Mouse (Mus musculus): Measurements from ENCODE around the gene Pgp. TPM values are rescaled to one million over a fixed set of nuclear protein-coding genes. Genes with fewer than 3 reads are reported as not detected.

The Pgp gene
- polyA plus RNA-seq, 1 experiment from 2014 or later = 101 TPM

GRCm38 (mm10) chr17:24477985-24478600 is 7.9 kb downstream of the Pgp start:
- H3K4me1 ChIP-seq = peaks cover 34% of the 10 kb centered on the region
- H3K4me3 ChIP-seq = peak overlapping the region; percentile 79
- H3K4me2 ChIP-seq = peak overlapping the region; percentile 80
- H3K9ac ChIP-seq = peak overlapping the region; percentile 90
- H3K36me3 ChIP-seq = peaks cover 49% of the 10 kb centered on the region
- 51% methylated on average over 11 of the region's 11 CpGs for WGBS (ENCODE audit: insufficient replicate concordance)
- ATAC-seq = 0 out of 2 replicates have a peak, but pooled peaks have one; percentile 8
- peak overlapping the region; percentile 91; the same call in 1 of the 2 replicates for H3K27ac ChIP-seq
- H3K27me3 ChIP-seq (replicated peaks) = no peaks in the 10 kb centered on the region
- H3K9me3 ChIP-seq (replicated peaks) = no peaks in the 10 kb centered on the region

GRCm38 (mm10) chr17:24478663-24479380 is 8.6 kb downstream of the Pgp start, which contains the start of gene Mlst8:
Mlst8 (minus strand) TSS chr17:24479078.
- H3K4me2 ChIP-seq = peak within 1 kb of the TSS; percentile 80
- peak; percentile 92 for ATAC-seq
- under 1% methylated on average over 48 of the region's 48 CpGs for WGBS (ENCODE audit: insufficient replicate concordance)
- no peaks in the 10 kb centered on the region for H3K9me3 ChIP-seq (replicated peaks)
- peak within 1 kb of the TSS; percentile 90 for H3K9ac ChIP-seq
- peak within 1 kb of the TSS; percentile 79 for H3K4me3 ChIP-seq
- H3K4me1 ChIP-seq = peaks cover 27% of the 10 kb centered on the region
- peaks cover 7% of the 10 kb centered on the region for H3K27me3 ChIP-seq (replicated peaks)
- peaks cover 42% of the 10 kb centered on the region for H3K36me3 ChIP-seq
- H3K27ac ChIP-seq = peak within 1 kb of the TSS; percentile 91

GRCm38 (mm10) chr17:24479431-24479830 is 9.2 kb downstream of the Pgp start:
- Histone ChIP-seq H3K9me3 (replicated peaks) (no peaks in the 10 kb centered on the region), H3K4me3 (peak overlapping the region; percentile 79), H3K4me1 (peaks cover 24% of the 10 kb centered on the region), H3K27ac (peak overlapping the region; percentile 79), H3K27me3 (replicated peaks) (peaks cover 7% of the 10 kb centered on the region), H3K4me2 (peak overlapping the region; percentile 80), H3K36me3 (peaks cover 36% of the 10 kb centered on the region), H3K9ac (peak overlapping the region; percentile 90)
- no peak for ATAC-seq
- WGBS (ENCODE audit: insufficient replicate concordance) = 16% methylated on average over 1 of the region's 1 CpGs

DNA sequence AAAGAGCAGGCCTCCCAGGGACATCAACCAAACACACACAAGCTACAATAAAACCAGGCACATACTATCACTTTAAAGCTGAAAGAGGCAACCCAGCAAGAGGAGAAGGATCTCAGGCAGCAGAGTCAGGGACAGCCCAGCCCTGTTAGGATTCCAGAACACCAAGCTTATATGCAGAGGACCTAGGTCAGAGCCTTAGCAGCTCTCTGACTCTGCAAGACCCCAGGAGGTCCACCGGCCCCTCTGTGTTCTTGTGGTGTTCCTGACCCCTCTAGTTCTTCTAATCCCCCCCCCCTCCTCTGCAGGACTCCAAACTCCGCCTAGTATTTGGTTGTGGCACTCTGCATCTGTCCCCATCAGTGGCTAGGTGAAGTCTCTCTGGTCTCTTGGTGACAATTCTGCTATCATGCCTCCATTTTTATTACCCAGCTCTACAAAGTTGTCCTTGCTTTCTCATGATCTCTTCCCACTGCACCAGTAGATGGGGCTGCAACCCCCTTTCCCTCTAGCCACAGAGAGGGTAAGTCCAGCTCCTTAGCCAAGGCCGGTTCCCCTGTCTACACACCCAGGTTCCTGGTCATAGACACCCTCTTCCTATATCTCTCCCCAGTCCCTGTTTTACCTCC is 10.1 kb downstream of the Pgp start:
- Histone ChIP-seq H3K9ac (peak overlapping the region; percentile 45), H3K9me3 (replicated peaks) (no peaks in the 10 kb centered on the region), H3K4me3 (no peak overlapping the region), H3K36me3 (peaks cover 27% of the 10 kb centered on the region), H3K27ac (peak overlapping the region; percentile 52), H3K4me2 (peak overlapping the region; percentile 80), H3K27me3 (replicated peaks) (peaks cover 16% of the 10 kb centered on the region), H3K4me1 (peaks cover 24% of the 10 kb centered on the region)
- 44% methylated on average over 3 of the region's 3 CpGs for WGBS (ENCODE audit: insufficient replicate concordance)
- no peak for ATAC-seq

DNA sequence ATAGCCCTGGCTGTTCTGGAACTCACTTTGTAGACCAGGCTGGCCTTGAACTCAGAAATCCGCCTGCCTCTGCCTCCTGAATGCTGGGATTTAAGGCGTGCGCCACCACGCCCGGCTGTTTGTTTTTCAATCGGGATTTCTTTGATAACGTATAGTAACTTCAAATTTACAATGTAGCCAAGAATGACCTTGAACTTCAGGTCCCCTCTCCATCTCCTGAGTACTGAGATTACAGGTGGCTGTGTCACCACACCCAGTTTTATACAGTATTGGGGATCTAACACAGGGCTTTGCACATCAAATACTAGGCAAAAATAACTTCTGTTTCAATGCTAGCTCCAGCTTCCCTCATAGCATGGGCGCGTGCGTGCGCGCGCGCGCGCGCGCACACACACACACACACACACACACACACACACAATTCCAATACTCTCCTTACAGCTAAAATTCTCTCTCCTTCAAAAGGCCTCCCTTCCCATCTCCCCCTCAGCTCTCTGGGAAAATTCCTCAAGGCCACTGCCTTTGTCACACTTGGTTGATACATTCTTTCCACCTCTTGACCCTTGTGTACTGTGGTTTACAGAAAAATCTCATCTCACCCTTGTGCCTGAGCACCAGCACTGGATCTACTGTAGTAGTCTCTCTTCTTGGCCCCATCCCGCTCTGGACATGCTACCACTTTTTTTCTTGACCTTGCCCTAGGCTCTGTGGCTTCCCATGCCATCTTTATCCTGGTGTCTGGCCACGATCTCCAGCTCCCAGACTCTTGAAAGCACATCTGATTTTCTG is 11.0 kb downstream of the Pgp start:
- H3K4me1 ChIP-seq = peaks cover 24% of the 10 kb centered on the region
- H3K36me3 ChIP-seq = peaks cover 18% of the 10 kb centered on the region
- no peak overlapping the region for H3K9ac ChIP-seq
- H3K4me2 ChIP-seq = no peak overlapping the region
- ATAC-seq = no peak
- no peaks in the 10 kb centered on the region for H3K9me3 ChIP-seq (replicated peaks)
- H3K27me3 ChIP-seq (replicated peaks) = peaks cover 25% of the 10 kb centered on the region
- H3K27ac ChIP-seq = no peak overlapping the region
- 87% methylated on average over 20 of the region's 20 CpGs for WGBS (ENCODE audit: insufficient replicate concordance)
- no peak overlapping the region for H3K4me3 ChIP-seq

- Histone ChIP-seq H3K36me3 (no peaks in the 10 kb centered on the region), H3K9me3 (replicated peaks) (no peaks in the 10 kb centered on the region), H3K4me2 (no peak overlapping the region), H3K4me3 (no peak overlapping the region), H3K27ac (no peak overlapping the region), H3K4me1 (peaks cover 14% of the 10 kb centered on the region), H3K27me3 (replicated peaks) (peaks cover 48% of the 10 kb centered on the region), H3K9ac (no peak overlapping the region)
- WGBS (ENCODE audit: insufficient replicate concordance) = 70% methylated on average over 3 of the region's 3 CpGs
- no peak for ATAC-seq
Observed at GRCm38 (mm10) chr17:24483495-24483894, 13.3 kb downstream of the Pgp start.

DNA sequence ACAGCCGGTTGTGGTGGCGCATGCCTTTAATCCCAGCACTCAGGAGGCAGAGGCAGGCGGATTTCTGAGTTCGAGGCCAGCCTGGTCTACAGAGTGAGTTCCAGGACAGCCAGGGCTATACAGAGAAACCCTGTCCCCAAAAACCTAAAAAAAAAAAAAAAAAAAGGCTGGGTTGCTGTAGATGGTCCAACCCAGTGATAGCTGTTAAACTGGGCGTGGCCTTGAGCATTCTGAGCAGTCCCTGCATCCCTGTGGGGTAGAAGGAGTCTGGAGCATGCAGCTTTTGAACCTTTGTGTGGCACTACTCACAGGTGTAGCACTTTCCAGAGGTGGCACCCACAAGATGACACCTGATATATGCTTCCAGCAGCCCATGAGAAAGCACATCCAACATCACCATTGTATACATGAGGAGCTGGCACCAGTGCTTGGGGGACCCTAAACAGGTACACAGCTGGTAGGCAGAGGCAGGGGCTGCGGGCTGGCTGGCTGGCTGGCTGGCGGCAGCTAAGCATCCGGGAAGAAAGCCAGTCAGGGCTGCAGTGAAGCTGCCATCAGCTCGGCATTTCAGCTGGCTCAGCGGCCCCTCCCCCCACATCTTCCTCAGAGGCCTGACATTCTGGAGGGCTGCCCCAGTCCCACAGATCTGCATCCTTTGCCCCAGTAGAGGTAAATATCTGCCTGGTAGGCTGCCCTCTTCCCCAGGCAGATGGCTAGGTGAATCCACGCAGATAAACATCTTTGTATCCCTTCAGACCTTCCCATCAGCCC is 15.1 kb downstream of the Pgp start:
- Histone ChIP-seq H3K9me3 (replicated peaks) (no peaks in the 10 kb centered on the region), H3K27ac (no peak overlapping the region), H3K9ac (no peak overlapping the region), H3K4me1 (peaks cover 17% of the 10 kb centered on the region), H3K4me2 (no peak overlapping the region), H3K27me3 (replicated peaks) (peaks cover 66% of the 10 kb centered on the region), H3K36me3 (no peaks in the 10 kb centered on the region), H3K4me3 (no peak overlapping the region)
- 31% methylated on average over 11 of the region's 11 CpGs for WGBS (ENCODE audit: insufficient replicate concordance)
- no peak for ATAC-seq

- Histone ChIP-seq H3K9me3 (replicated peaks) (no peaks in the 10 kb centered on the region), H3K4me1 (peaks cover 14% of the 10 kb centered on the region), H3K9ac (peak within 1 kb of the TSS; percentile 41), H3K27ac (no peak within 1 kb of the TSS), H3K36me3 (no peaks in the 10 kb centered on the region), H3K4me3 (peak within 1 kb of the TSS; percentile 58), H3K4me2 (peak within 1 kb of the TSS; percentile 79), H3K27me3 (replicated peaks) (peaks cover 90% of the 10 kb centered on the region)
- WGBS (ENCODE audit: insufficient replicate concordance) = 1% methylated on average over 45 of the region's 45 CpGs
- no peak for ATAC-seq
Observed at GRCm38 (mm10) chr17:24488186-24488661, 18.0 kb downstream of the Pgp start, which contains the start of gene Caskin1. Caskin1 (plus strand) TSS chr17:24488601.

DNA sequence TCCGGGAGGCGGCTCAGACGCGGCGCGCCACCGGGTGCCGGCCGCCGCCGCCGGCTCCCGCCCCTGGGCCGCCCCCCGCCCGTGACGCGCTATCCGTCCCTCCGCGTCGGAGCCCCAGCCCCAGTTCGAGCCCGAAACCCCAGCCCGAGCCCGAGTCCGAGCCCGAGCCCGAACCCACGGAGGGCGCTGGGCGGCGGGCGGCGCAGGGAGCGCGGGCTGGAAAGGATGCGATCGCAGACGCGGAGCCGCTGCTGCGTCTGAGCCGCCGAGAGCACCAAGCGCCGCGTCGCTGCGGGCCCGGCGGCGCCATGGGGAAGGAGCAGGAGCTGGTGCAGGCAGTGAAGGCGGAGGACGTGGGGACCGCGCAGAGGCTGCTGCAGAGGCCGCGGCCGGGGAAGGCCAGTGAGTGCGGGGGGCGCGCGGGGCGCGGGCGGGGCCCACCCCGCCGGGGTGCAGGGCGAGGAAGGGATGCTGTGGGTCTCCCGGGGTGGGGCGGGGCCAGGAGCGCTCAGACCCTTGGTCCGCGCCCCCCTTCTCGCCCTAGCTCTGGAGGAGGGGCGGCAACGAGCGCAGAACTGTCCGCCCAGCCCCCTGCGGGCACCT is 18.6 kb downstream of the Pgp start:
- WGBS (ENCODE audit: insufficient replicate concordance) = under 1% methylated on average over 72 of the region's 81 CpGs
- no peaks in the 10 kb centered on the region for H3K36me3 ChIP-seq
- H3K9ac ChIP-seq = peak overlapping the region; percentile 41
- H3K4me2 ChIP-seq = peak overlapping the region; percentile 79
- peaks cover 84% of the 10 kb centered on the region for H3K27me3 ChIP-seq (replicated peaks)
- no peak overlapping the region for H3K27ac ChIP-seq
- peaks cover 14% of the 10 kb centered on the region for H3K4me1 ChIP-seq
- H3K9me3 ChIP-seq (replicated peaks) = no peaks in the 10 kb centered on the region
- ATAC-seq = peak; percentile 19; the same call in 1 of the 2 replicates
- peak overlapping the region; percentile 58 for H3K4me3 ChIP-seq

DNA sequence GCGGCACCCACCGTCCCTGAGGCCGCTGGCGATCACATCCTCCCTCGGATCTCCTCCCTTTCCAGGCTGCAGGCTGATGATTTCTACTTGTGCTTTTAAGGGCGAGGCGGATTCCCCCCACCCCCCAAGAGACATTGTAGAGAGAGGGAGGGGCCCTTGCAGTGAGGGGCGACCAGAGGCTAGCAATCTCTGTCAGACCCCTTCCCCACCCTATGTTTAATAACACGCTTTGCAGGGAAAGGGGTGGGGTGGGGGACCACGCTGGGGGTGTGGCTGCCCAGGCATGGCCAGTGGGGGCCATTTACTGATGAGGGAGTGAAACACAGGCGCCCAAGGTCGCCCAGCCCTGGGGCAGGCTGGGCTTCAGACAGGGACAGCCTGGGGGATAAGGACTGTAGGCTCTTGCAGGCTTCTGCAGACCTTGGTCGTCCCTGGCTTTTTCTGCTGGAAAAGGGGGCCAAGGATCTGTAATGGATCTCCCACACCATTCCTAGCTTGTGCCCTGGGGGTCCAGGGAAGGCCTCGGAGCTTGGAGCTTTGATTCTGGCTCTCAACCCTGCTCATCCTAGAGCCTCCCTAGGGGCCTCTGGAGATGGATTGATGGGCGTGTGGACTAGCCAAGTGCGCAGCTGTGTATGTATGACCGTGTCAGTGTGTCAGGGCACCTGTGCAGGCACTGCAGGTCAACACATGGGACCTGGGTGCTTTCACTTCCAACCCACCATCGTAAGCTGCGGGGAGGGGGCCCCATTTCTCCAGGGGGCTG is 19.3 kb downstream of the Pgp start:
- 22% methylated on average over 19 of the region's 19 CpGs for WGBS (ENCODE audit: insufficient replicate concordance)
- Histone ChIP-seq H3K9me3 (replicated peaks) (no peaks in the 10 kb centered on the region), H3K4me1 (peaks cover 14% of the 10 kb centered on the region), H3K27me3 (replicated peaks) (peaks cover 83% of the 10 kb centered on the region), H3K36me3 (no peaks in the 10 kb centered on the region), H3K4me2 (peak overlapping the region; percentile 79), H3K27ac (no peak overlapping the region), H3K9ac (peak overlapping the region; percentile 41), H3K4me3 (peak overlapping the region; percentile 58)
- 0 out of 2 replicates have a peak, but pooled peaks have one; percentile 47 for ATAC-seq
